Mouse (Mus musculus) gastrocnemius, adult 2 months (tissue): ENCODE results near the gene Vps37d. TPM values are rescaled to one million over a fixed set of nuclear protein-coding genes. Genes with fewer than 3 reads are reported as not detected.

Experiments used
- DNase-seq: peaks from one replicate; pipeline ENCODE4 v3.0.0; 2022
- H3K27ac ChIP-seq: fragments of 200-600 bp; 2 replicates; pipeline ENCODE4 v1.8.1; 2022; ENCODE audit warnings: mild to moderate bottlenecking
- H3K4me3 ChIP-seq: fragments of 200-600 bp; 2 replicates; pipeline ENCODE4 v1.8.1; 2022; ENCODE audit warnings: mild to moderate bottlenecking, moderate library complexity
- CTCF ChIP-seq: fragments of 200-600 bp; IDR thresholded peaks from 2 replicates; pipeline ENCODE4 v1.8.1; 2022; ENCODE audit warnings: antibody characterized with exemption, mild to moderate bottlenecking, moderate library complexity
- intact Hi-C: fragments of 180-260 bp; cut with DNase I; formaldehyde crosslinking; loops from one replicate; pipeline ENCODE4 v1.15.1; 2025
- total RNA-seq, 2 experiments: library from RNA; stranded (reverse); gene quantifications; 2 replicates each; pipeline ENCODE4 v1.2.3; 2021

The Vps37d gene
- total RNA-seq, 2 experiments from 2014 or later: 0.33 TPM

GRCm38 (mm10) chr5:135103999-135104660 lies 26.1 kb upstream of the Vps37d start:
- Histone ChIP-seq H3K27ac (no peak overlapping the region), H3K4me3 (no peak overlapping the region)
- intact Hi-C loops: loop anchor here (5.0 kb wide), 1 partner anchor 87 kb away; no protein-coding TSS in a partner anchor
- DNase-seq: no peak
- TF ChIP-seq CTCF: peak; percentile 61

GRCm38 (mm10) chr5:135100981-135101380 lies 22.9 kb upstream of the Vps37d start:
- intact Hi-C loops: loop anchor here (5.0 kb wide), 1 partner anchor 84 kb away; no protein-coding TSS in a partner anchor
- TF ChIP-seq CTCF: no peak
- Histone ChIP-seq H3K4me3 (no peak overlapping the region), H3K27ac (no peak overlapping the region)
- DNase-seq: no peak

- DNase-seq: peak; percentile 27
- no peak within 1 kb of the TSS for H3K4me3 ChIP-seq
- H3K27ac ChIP-seq: no peak within 1 kb of the TSS
- no peak for TF ChIP-seq CTCF
- intact Hi-C loops: no loop called here
Measured at GRCm38 (mm10) chr5:135089653-135090052, 11.6 kb upstream of the Vps37d start, which contains the start of gene Mlxipl. Gene Mlxipl, plus strand, starts transcription at chr5:135089890.

- TF ChIP-seq CTCF: no peak
- intact Hi-C loops: no loop called here
- H3K27ac ChIP-seq: no peak overlapping the region
- DNase-seq: no peak
- H3K4me3 ChIP-seq: no peak overlapping the region
Measured at GRCm38 (mm10) chr5:135086871-135087270, 8.8 kb upstream of the Vps37d start.

GRCm38 (mm10) chr5:135080539-135080938 lies 2.5 kb upstream of the Vps37d start:
- H3K4me3 ChIP-seq: no peak overlapping the region
- DNase-seq: no peak
- intact Hi-C loops: no loop called here
- H3K27ac ChIP-seq: no peak overlapping the region
- no peak for TF ChIP-seq CTCF

GRCm38 (mm10) chr5:135079578-135079977 lies 1.5 kb upstream of the Vps37d start:
- intact Hi-C loops: no loop called here
- Histone ChIP-seq H3K4me3 (no peak overlapping the region), H3K27ac (no peak overlapping the region)
- DNase-seq: no peak
- no peak for TF ChIP-seq CTCF

- no peak for DNase-seq
- Histone ChIP-seq H3K4me3 (peak overlapping the region; percentile 88), H3K27ac (peak overlapping the region; percentile 80; the same call in 1 of the 2 replicates)
- intact Hi-C loops: no loop called here
- no peak for TF ChIP-seq CTCF
Measured at GRCm38 (mm10) chr5:135078482-135078810, 380 bp upstream of the Vps37d start.

GRCm38 (mm10) chr5:135076931-135077505 lies 1.0 kb downstream of the Vps37d start:
- no peak for TF ChIP-seq CTCF
- H3K27ac ChIP-seq: no peak overlapping the region
- H3K4me3 ChIP-seq: peak overlapping the region; percentile 88
- no peak for DNase-seq
- intact Hi-C loops: no loop called here

- no peak for TF ChIP-seq CTCF
- intact Hi-C loops: no loop called here
- Histone ChIP-seq H3K27ac (no peak overlapping the region), H3K4me3 (no peak overlapping the region)
- DNase-seq: no peak
Measured at GRCm38 (mm10) chr5:135076368-135076767, 1.7 kb downstream of the Vps37d start.

GRCm38 (mm10) chr5:135075655-135076054 lies 2.4 kb downstream of the Vps37d start:
- H3K4me3 ChIP-seq: no peak overlapping the region
- H3K27ac ChIP-seq: no peak overlapping the region
- intact Hi-C loops: no loop called here
- TF ChIP-seq CTCF: no peak
- DNase-seq: no peak

- no peak for TF ChIP-seq CTCF
- no peak overlapping the region for H3K4me3 ChIP-seq
- DNase-seq: no peak
- no peak overlapping the region for H3K27ac ChIP-seq
- intact Hi-C loops: no loop called here
Measured at GRCm38 (mm10) chr5:135073349-135074150, 4.5 kb downstream of the Vps37d start.

GRCm38 (mm10) chr5:135072720-135073119 lies 5.3 kb downstream of the Vps37d start:
- no peak for DNase-seq
- no peak for TF ChIP-seq CTCF
- no peak overlapping the region for H3K27ac ChIP-seq
- H3K4me3 ChIP-seq: no peak overlapping the region
- intact Hi-C loops: no loop called here

- no peak overlapping the region for H3K4me3 ChIP-seq
- intact Hi-C loops: no loop called here
- no peak for TF ChIP-seq CTCF
Measured at GRCm38 (mm10) chr5:135072061-135072460, 6.0 kb downstream of the Vps37d start.

More at GRCm38 (mm10) chr5:135072061-135072460, 6.0 kb downstream of the Vps37d start:
- no peak overlapping the region for H3K27ac ChIP-seq
- no peak for DNase-seq
